Mouse (Mus musculus) bone marrow macrophage, adult 2 months (primary cell): Measurements from ENCODE around the gene Aldh16a1. TPM values are rescaled to one million over a fixed set of nuclear protein-coding genes. Genes with fewer than 3 reads are reported as not detected.

Experiments
- H3K27ac ChIP-seq: 2 replicates; pipeline ENCODE4 v1.5.1; 2012; ENCODE audit warnings: low read depth, low read length; ENCODE audit not compliant: insufficient read depth
- H3K4me1 ChIP-seq: 2 replicates; pipeline ENCODE4 v1.6.1; 2012; ENCODE audit warnings: low read length; ENCODE audit not compliant: control insufficient read depth, insufficient read depth
- H3K4me3 ChIP-seq: 2 replicates; pipeline ENCODE4 v1.5.1; 2012; ENCODE audit warnings: mild to moderate bottlenecking, low read length, moderate library complexity; ENCODE audit not compliant: insufficient read depth
- CTCF ChIP-seq: IDR thresholded peaks from 2 replicates; pipeline ENCODE4 v1.5.1; 2012; ENCODE audit warnings: low read depth, mild to moderate bottlenecking, low read length, moderate library complexity
- POLR2A ChIP-seq: IDR thresholded peaks from 2 replicates; pipeline ENCODE4 v1.6.1; 2012; ENCODE audit warnings: mild to moderate bottlenecking, low read depth, low read length, borderline replicate concordance
- polyA plus RNA-seq: library from polyadenylated mRNA; stranded (reverse); fragments of >200 nt; gene quantifications from 2 replicates; pipeline ENCODE4 v1.2.4, GENCODE M21; 2012; ENCODE audit not compliant: missing spikeins, insufficient read depth, insufficient read length

The Aldh16a1 gene
- 89.0 and 111 TPM in 2 replicates for polyA plus RNA-seq

DNA sequence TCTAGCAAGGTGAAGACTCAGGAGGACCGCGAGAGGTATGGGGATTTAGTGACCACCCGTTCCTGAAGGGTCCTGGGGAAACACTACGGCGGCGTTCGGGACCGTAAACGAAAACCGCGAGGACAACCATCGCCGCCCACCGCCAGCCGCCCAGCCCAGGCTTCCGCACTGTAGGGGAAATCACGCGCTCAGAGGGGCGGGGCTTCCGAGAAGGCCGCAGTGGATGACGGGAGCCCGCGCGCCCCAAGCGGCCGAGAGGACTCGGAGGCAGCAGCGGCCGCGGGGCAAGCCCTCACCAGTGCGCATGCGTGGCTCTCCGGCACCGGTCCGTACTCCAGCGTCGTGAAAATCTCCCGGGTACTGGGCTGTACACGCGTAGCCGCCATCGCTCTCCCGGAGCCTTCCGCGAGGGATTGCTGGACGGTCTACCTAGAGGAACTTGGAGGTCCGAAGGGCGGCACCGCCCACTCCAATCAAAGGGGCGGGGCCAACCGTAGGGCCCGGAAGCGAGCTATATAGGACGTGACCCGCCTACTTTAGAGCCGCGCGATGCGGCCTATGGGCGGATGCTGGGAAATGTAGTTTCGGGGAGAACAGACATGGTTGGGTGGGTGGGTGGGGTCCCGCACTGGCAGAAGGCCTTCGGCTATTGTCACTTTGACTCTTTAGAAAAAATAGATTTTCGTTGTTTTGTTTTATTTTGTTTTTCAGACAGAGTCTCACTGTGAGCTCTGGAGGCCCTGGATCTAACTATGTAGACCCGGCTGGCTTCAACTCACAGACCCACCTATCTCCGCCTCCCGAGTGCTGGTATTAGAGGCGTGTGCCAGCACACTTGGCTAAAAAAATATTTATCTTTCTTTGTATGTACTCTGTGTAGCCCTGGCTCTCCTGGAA is at the start of gene Aldh16a1, which contains the start of gene Pih1d1:
TSS of gene Aldh16a1 (minus strand) at position 489 of the 897 bp plus-strand sequence.
TSS of gene Pih1d1 (plus strand) at position 208 of the 897 bp plus-strand sequence.
- peak; percentile 63; the same call in 1 of the 2 replicates for TF ChIP-seq POLR2A
- no peak for TF ChIP-seq CTCF
- peaks cover 15% of the 10 kb centered on the region for H3K4me1 ChIP-seq
- peak within 1 kb of the TSS; percentile 87 for H3K4me3 ChIP-seq
- peak within 1 kb of the TSS; percentile 96 for H3K27ac ChIP-seq

DNA sequence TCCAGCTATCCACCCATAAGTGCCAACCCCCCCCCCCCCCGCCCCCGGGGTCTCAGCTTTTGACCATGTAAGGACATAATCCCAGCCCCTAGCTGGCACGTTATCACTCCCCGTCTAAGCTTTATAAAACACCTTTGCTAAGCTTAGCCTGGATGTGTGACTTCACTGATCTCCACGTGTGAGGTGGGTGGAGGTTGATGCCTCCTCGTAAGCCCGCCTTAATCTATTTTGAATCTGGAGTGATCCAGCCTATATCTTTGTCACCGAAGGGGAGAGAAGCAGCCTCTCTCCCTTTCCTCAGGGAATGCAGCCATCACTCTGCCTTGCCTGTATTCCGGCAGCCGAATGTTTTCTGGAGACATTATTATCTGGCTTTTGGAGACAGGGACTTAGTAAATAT is 48.3 kb upstream of the Aldh16a1 start:
- H3K4me3 ChIP-seq, result no peak overlapping the region
- H3K4me1 ChIP-seq, result no peaks in the 10 kb centered on the region
- TF ChIP-seq CTCF, result no peak
- TF ChIP-seq POLR2A, result no peak
- no peak overlapping the region for H3K27ac ChIP-seq

DNA sequence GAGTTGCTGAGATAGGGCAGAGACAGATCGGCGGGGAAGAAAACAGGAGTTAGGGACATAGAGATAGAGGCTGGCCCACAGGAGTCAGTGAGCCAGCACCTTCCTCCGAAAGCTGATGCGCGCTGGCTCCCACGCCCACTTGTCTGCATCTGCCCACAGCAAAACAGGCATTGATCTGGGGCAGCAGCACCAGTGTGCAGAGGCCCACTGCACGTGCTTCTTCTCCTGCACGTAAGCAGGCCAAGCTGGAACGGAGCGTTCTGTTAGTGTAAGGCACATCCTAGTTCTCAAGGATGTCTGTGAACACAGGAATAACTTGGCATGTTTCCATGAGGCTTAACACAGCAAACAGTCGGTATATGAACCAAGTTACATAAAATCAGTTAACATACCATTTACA is 44.6 kb upstream of the Aldh16a1 start:
- no peak for TF ChIP-seq POLR2A
- TF ChIP-seq CTCF, result no peak
- H3K4me1 ChIP-seq, result no peaks in the 10 kb centered on the region
- no peak overlapping the region for H3K27ac ChIP-seq
- H3K4me3 ChIP-seq, result no peak overlapping the region

DNA sequence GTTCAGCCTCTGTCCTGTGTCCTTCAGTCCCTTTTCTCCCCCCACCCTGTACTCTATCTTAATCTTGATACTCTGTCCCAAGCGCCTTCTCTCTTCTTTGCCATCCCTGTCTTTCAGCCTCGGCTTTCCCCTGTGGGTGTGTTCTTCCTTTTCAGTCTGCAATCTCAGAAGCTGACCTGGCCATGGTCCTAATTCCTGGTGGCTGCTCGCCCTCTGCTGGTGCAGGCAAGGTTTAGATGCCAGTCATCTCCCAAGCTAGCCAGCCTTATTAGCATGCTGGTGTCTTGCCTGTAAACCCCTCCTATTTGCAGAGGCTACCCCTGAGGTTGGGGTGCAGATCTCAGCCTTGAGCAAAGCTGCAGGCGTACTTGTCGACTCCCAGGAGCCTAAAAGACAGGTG is 44.1 kb upstream of the Aldh16a1 start:
- peak; percentile 73 for TF ChIP-seq CTCF
- TF ChIP-seq POLR2A, result no peak
- no peak overlapping the region for H3K4me3 ChIP-seq
- no peak overlapping the region for H3K27ac ChIP-seq
- H3K4me1 ChIP-seq, result no peaks in the 10 kb centered on the region

DNA sequence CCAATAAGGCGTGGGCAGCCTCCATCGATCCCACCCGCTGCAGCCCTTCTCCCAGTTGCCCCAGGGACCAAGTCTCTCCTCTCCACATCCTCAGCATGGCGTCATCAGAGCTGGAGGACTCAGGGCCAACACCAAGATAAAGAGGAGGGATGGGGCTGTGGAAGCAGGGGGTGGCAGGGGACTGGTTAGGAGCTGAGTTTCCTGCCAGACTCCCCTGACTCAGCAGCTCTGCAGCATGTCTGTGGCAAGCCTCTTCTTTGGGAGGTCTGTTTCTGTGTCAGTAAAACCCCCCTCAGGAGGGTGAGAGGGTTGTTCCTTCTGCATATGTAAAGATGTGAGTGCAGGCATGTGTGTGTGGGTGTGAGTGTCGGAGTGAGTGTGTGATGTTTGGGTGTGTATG is 42.6 kb upstream of the Aldh16a1 start:
- TF ChIP-seq CTCF (no peak), POLR2A (no peak)
- no peak overlapping the region for H3K4me3 ChIP-seq
- H3K4me1 ChIP-seq, result no peaks in the 10 kb centered on the region
- H3K27ac ChIP-seq, result no peak overlapping the region

DNA sequence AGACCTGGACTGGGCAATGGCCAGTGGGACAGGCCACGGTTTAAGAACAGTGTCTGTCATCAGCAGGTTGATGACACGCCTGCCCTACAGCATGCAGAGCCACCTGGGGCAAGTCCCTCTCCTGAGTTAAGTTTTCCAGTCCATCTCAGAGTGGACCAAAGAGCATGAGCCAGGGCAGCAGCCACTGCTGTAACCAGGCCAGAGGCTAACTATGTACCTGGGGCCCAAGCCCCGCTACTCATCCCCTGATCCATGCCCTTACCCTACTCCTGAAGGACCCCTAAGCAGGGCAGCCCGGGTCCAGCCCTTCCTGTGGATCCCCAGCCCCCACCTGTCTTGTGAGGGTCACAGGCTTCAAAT is 41.8 kb upstream of the Aldh16a1 start:
- no peaks in the 10 kb centered on the region for H3K4me1 ChIP-seq
- H3K4me3 ChIP-seq, result no peak overlapping the region
- TF ChIP-seq POLR2A (no peak), CTCF (no peak)
- no peak overlapping the region for H3K27ac ChIP-seq

DNA sequence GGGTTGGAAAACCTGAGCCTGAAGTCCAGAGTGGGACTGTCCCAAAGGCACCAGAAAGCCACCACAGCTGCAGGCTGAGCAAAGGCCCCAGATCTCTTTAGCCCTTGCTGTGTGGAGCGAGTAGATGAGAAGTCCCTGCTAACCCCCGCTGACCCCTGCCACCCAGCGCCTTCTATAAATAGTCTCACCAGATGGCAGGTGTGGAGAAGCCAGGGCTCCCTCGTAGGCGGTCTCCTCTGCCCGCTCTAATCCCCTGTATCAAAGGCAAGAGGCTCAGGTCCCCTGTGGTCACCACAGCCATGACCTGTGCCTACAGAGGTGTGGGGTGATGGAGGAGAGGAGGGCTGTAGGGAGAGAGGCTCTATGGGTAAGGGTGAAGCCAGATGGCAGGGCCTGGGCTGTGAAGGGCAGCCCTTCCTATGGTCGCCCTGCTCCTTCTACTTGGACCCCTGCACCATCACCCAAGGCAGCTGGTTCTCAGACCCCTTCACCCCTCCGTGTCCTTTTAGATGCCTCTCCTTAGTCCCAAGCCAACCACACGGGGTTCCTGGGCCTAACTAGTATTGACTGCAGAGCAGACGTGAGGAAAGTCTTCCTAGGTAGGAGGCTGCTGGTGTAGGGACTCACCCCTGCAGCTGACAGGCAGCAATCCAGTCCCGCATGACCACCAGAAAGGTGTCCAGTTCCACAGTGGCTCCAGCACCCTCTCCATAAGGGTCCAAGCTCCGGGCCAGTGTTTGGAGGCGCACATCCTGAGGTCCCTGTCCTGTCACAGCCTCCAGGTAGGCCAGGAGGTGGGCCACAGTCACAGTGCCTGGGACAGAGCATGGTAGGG is 41.2 kb upstream of the Aldh16a1 start:
- TF ChIP-seq CTCF, result no peak
- no peak for TF ChIP-seq POLR2A
- Histone ChIP-seq H3K27ac (no peak overlapping the region), H3K4me1 (no peaks in the 10 kb centered on the region)

DNA sequence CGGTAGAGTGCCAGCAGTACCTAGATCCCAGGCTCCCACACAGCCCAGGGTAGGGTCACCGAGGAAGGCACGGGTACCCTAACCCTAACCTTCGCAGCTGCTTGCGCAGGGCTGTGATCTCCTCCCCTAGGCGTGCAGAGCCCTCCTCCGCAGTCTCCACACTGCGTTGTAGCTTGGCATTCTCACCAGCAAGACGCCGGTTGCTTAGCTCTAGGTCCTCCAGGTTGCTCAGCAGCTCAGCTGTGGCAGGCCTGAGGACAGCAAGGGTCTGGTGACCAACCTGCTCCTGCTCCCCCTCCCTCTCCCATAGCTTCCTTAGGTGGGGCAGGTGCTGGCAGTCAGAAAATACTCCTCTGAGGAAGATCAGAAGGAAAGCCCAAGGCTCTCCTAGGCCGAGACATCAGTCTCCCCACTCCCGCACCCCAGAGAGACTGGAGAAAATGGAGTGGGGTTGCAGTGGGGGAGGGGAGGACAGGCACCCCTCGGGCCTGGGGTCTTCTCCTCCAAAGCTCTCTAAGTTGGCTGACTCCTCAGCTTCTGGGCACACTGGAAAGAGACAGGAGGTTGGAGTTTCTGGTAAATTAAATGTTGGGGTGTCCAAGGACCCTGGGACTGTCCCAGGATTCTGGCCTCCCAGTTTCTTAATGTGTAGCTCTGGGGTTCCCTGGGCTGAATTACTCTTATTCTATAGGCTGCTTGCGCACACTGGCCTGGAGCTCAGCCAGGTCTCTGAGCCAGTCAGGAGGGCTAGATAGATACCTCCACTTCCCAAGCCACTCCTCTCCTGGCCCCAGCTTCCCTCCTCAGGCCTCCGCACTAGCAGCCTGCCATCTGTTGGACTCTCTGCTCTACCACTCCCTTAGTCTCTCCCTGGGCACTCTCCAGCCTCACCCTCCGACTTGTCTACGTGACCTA is 39.7 kb upstream of the Aldh16a1 start:
- no peak overlapping the region for H3K27ac ChIP-seq
- H3K4me1 ChIP-seq, result no peaks in the 10 kb centered on the region
- H3K4me3 ChIP-seq, result no peak overlapping the region
- TF ChIP-seq CTCF (no peak), POLR2A (no peak)

More for the DNA sequence above, 41.2 kb upstream of the Aldh16a1 start:
- no peak overlapping the region for H3K4me3 ChIP-seq

DNA sequence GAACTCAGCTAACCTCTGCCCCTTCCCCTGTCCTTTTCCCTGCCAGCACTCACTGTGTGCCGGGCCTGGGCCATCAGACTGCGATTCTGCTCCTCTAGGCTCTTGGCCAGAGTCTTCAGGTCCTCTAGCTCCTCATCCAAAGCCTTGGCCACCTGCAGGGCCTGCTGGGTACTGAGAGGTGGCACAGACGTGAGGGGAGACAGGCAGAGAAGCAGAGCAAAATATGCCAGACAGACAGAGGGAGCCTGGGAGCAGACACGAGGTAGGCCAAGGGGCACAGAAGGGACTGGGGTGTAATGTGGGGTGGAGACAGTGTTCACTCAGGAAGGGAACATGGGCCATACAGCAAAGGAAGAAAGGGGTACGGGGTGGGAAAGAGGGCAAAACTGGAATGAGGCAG is 39.0 kb upstream of the Aldh16a1 start:
- Histone ChIP-seq H3K4me1 (no peaks in the 10 kb centered on the region), H3K4me3 (no peak overlapping the region), H3K27ac (no peak overlapping the region)
- TF ChIP-seq POLR2A (no peak), CTCF (no peak)
